Mouse (Mus musculus) kidney, adult 2 months (tissue): ENCODE data around the gene Slc48a1. TPM values are rescaled to one million over a fixed set of nuclear protein-coding genes. Genes with fewer than 3 reads are reported as not detected.

Experiments
- DNase-seq: peaks from one replicate; pipeline ENCODE4 v3.0.0; 2021
- H3K27ac ChIP-seq: fragments of 200-500 bp; 2 replicates; pipeline ENCODE4 v1.5.1; 2012; ENCODE audit warnings: low read depth, low read length, control low read depth, inconsistent platforms; ENCODE audit not compliant: insufficient read depth
- H3K27me3 ChIP-seq: fragments of 200-500 bp; replicated peaks from 2 replicates; pipeline ENCODE4 v1.6.1; 2012; ENCODE audit warnings: mild to moderate bottlenecking, moderate library complexity, low read length, inconsistent platforms; ENCODE audit not compliant: control insufficient read depth, insufficient read depth
- H3K36me3 ChIP-seq: fragments of 200-500 bp; 2 replicates; pipeline ENCODE4 v1.6.1; 2012; ENCODE audit warnings: mild to moderate bottlenecking, moderate library complexity, low read length, inconsistent platforms; ENCODE audit not compliant: control insufficient read depth, insufficient read depth
- H3K4me1 ChIP-seq: fragments of 200-500 bp; 2 replicates; pipeline ENCODE4 v1.6.1; 2011; ENCODE audit warnings: low read length; ENCODE audit not compliant: control insufficient read depth, insufficient read depth
- H3K4me3 ChIP-seq: fragments of 200-500 bp; 2 replicates; pipeline ENCODE4 v1.5.1; 2011; ENCODE audit warnings: mild to moderate bottlenecking, low read depth, low read length, control low read depth; ENCODE audit not compliant: insufficient read depth
- CTCF ChIP-seq: fragments of 200-500 bp; conservative IDR thresholded peaks from 2 replicates; pipeline ENCODE4 v1.5.1; 2011; ENCODE audit warnings: low read depth, mild to moderate bottlenecking, control low read depth, low read length, moderate library complexity, mixed read lengths; ENCODE audit not compliant: insufficient read depth, insufficient read length
- POLR2A ChIP-seq: fragments of 200-500 bp; IDR thresholded peaks from one replicate; pipeline ENCODE4 v1.6.1; 2011; ENCODE audit warnings: low read depth, low read length, control low read depth
- WGBS: fragments of 180-500 bp; shearing (Covaris S2); methylation state at CpG from one replicate; pipeline ENCODE4 v1.1.7; 2018; 5-methylcytosine and 5-hydroxymethylcytosine counted together
- polyA plus RNA-seq: library from polyadenylated mRNA; depleted of rRNA; stranded (reverse); fragments of >200 nt; gene quantifications from 2 replicates; pipeline ENCODE4 v1.2.3, GENCODE M21; 2012

The Slc48a1 gene
- polyA plus RNA-seq, 1 experiment: 182 TPM

DNA sequence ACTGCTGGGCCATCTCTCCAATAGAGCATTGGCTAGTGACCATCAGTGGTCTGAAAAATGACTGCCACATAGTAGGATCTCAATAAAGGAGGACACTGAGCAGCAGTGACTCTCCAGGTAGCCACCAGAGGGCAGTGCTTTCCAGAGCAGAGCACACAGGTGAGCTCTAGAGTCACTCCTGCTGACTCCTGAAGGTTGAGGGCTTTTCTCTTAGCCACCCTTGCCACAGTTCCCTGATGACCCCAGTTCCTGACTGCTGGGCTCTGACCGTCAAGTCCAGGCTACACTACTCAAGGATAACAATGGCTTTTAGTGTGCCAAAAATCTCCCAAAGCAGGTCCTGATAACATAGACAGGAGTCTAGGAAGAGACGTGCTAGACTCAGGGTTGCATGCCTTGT, 26.6 kb upstream of the Slc48a1 start:
- no peak overlapping the region for H3K4me3 ChIP-seq
- H3K36me3 ChIP-seq: peaks cover 20% of the 10 kb centered on the region
- H3K4me1 ChIP-seq: no peaks in the 10 kb centered on the region
- H3K27me3 ChIP-seq: no peaks in the 10 kb centered on the region
- H3K27ac ChIP-seq: no peak overlapping the region
- 52% methylated on average over 2 of the region's 2 CpGs for WGBS
- peak; percentile 64 for TF ChIP-seq CTCF
- TF ChIP-seq POLR2A: no peak
- peak; percentile 54 for DNase-seq

- TF ChIP-seq CTCF: no peak
- TF ChIP-seq POLR2A: no peak
- peaks cover 23% of the 10 kb centered on the region for H3K36me3 ChIP-seq
- H3K27me3 ChIP-seq: no peaks in the 10 kb centered on the region
- no peak overlapping the region for H3K4me3 ChIP-seq
- peak; percentile 73 for DNase-seq
- WGBS: 82% methylated on average over 5 of the region's 5 CpGs
- no peaks in the 10 kb centered on the region for H3K4me1 ChIP-seq
- H3K27ac ChIP-seq: no peak overlapping the region
These were observed 25.8 kb upstream of the Slc48a1 start for GRCm38 (mm10) chr15:97752491-97752890.

DNA sequence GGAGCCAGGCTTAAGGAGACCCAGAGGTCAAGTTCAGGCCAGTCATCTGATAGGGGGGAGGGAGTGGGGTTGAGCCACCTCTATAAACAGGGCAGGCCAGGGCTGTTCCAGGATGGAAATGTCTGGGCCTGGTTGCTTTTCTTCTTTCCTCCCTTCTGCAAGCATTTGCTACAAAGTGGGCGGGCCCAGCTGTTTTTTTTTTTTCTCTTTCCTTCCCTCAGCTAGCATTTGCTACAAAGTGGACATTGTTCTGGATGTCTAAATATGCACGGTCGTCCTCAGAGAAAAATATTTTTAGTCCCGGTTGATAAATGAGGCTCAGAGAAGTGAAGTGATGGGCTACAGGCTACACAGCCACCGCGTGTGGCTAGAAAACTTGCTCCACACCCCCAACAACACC, 23.8 kb upstream of the Slc48a1 start:
- 43% methylated on average over 6 of the region's 6 CpGs for WGBS
- no peak for DNase-seq
- Histone ChIP-seq H3K4me3 (no peak overlapping the region), H3K27me3 (no peaks in the 10 kb centered on the region), H3K4me1 (no peaks in the 10 kb centered on the region), H3K36me3 (peaks cover 32% of the 10 kb centered on the region), H3K27ac (no peak overlapping the region)
- TF ChIP-seq CTCF (no peak), POLR2A (no peak)

DNA sequence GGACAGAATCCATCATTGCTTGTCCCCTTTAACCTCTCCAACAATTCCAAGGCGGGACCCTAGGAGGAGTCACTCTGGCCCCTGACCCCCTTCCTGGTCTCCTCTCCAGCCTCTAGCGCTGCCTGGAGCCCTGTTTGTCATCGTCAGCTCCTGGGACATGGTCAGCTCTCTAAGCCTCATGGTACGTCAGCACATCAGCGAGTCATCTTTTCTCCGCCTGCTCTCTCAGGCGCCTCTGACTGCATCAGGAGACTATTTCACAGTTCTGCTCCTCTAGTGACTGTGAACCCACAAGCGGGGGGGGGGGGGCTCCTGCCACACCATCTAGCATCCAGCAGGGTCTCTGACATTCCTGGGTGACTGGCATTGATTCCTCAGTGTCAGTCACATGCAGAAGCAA, 23.0 kb upstream of the Slc48a1 start:
- TF ChIP-seq CTCF: no peak
- no peak for TF ChIP-seq POLR2A
- 74% methylated on average over 8 of the region's 8 CpGs for WGBS
- Histone ChIP-seq H3K27me3 (no peaks in the 10 kb centered on the region), H3K4me3 (no peak overlapping the region), H3K36me3 (peaks cover 26% of the 10 kb centered on the region), H3K4me1 (peaks cover 7% of the 10 kb centered on the region), H3K27ac (no peak overlapping the region)
- no peak for DNase-seq

DNA sequence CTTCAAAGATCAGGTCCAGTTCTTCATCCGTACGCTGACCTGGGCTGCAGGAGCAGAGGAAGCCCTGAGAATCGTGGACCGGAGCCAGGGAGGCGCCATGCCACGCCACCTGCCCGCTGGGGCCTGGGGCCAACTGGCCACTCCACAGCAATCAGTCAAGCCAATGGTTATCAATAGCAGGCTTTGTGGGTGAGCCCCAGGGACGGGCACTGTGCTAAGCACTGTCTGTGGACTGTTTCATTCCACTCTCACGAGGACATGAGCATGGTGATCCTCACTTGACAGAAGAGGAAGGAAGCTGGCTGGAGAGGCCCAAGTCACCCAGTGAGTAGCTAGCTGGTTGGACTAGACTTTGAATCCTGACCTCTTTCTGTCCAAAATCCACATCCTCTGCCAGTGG, 18.3 kb upstream of the Slc48a1 start:
- Histone ChIP-seq H3K27ac (0 out of 2 replicates have a peak overlapping the region, but pooled peaks have one; percentile 11), H3K4me1 (peaks cover 34% of the 10 kb centered on the region)

GRCm38 (mm10) chr15:97760952-97761351, 17.4 kb upstream of the Slc48a1 start:
- H3K36me3 ChIP-seq: peaks cover 25% of the 10 kb centered on the region
- no peak overlapping the region for H3K27ac ChIP-seq
- TF ChIP-seq CTCF: no peak
- no peak for TF ChIP-seq POLR2A
- DNase-seq: no peak
- no peaks in the 10 kb centered on the region for H3K27me3 ChIP-seq
- WGBS: 39% methylated on average over 5 of the region's 5 CpGs
- no peak overlapping the region for H3K4me3 ChIP-seq
- peaks cover 34% of the 10 kb centered on the region for H3K4me1 ChIP-seq

More for the DNA sequence above, 18.3 kb upstream of the Slc48a1 start:
- Histone ChIP-seq H3K36me3 (peaks cover 27% of the 10 kb centered on the region), H3K4me3 (no peak overlapping the region), H3K27me3 (no peaks in the 10 kb centered on the region)
- peak; percentile 74 for DNase-seq
- no peak for TF ChIP-seq POLR2A
- TF ChIP-seq CTCF: no peak
- WGBS: 47% methylated on average over 9 of the region's 9 CpGs

DNA sequence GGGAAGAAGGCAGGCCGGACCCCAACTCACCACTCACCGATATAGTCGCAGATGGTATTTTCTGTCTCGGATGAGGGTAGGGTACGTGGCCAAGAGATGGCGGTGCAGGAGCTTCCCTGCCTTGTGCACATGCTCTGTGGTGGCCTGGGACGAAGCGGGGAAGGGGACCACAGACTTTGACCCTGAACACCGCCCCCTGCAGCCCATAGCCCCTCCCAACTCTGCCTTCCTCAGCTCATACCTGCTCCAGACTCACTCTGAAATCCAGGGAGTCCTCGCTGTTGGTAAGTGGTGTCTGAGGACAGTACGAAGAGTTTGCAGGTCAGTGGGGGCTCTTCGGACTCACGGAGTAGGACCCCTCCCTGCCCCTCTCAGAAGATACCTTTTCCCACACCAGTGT, 16.9 kb upstream of the Slc48a1 start:
- H3K27me3 ChIP-seq: no peaks in the 10 kb centered on the region
- peak overlapping the region; percentile 82 for H3K27ac ChIP-seq
- 58% methylated on average over 13 of the region's 13 CpGs for WGBS
- peaks cover 34% of the 10 kb centered on the region for H3K4me1 ChIP-seq
- peaks cover 23% of the 10 kb centered on the region for H3K36me3 ChIP-seq
- TF ChIP-seq CTCF (no peak; the same call in 1 of the 2 replicates), POLR2A (no peak)
- H3K4me3 ChIP-seq: peak overlapping the region; percentile 24; the same call in 1 of the 2 replicates
- peak; percentile 58 for DNase-seq

DNA sequence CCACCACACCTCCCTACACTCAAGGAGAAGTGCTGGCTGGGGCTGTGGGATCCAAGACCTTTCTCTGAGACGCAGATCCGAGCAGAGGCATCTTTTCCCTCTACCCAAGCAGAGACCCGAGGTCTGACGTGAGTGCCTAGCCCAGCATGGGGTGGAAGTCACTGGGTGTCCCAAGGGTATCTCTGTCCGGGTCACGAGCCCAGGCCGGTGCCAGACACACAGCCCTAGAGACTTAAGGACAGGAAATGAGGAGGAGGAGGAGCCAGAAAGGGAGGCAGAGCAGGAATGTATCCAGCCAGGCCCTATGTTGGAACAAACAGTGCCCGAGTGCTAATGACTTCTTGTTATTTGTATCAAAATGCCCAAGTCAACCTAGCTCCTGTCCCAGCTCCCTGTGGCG, 15.6 kb upstream of the Slc48a1 start:
- WGBS: 17% methylated on average over 9 of the region's 9 CpGs
- Histone ChIP-seq H3K36me3 (peaks cover 14% of the 10 kb centered on the region; the same call in 1 of the 2 replicates), H3K4me3 (peak overlapping the region; percentile 24; the same call in 1 of the 2 replicates), H3K27ac (peak overlapping the region; percentile 82), H3K27me3 (no peaks in the 10 kb centered on the region), H3K4me1 (peaks cover 34% of the 10 kb centered on the region)
- DNase-seq: peak; percentile 89
- TF ChIP-seq CTCF (no peak), POLR2A (no peak)
